Mouse (Mus musculus) liver, adult 2 months (tissue): ENCODE data around the gene Mypop. TPM values are rescaled to one million over a fixed set of nuclear protein-coding genes. Genes with fewer than 3 reads are reported as not detected.

Source experiments
- DNase-seq: peaks from one replicate; pipeline ENCODE4 v3.0.0-alpha.2; 2011; ENCODE audit warnings: low read depth, low spot score; ENCODE audit errors: extremely low read depth
- H3K27ac ChIP-seq: fragments of 200-500 bp; replicated peaks from 2 replicates; pipeline ENCODE4 v1.5.1; 2012; ENCODE audit warnings: low read depth, mild to moderate bottlenecking, control low read depth, inconsistent platforms, low read length; ENCODE audit not compliant: insufficient read depth
- H3K27me3 ChIP-seq: fragments of 200-500 bp; 2 replicates; pipeline ENCODE4 v1.6.1; 2012; ENCODE audit warnings: mild to moderate bottlenecking, moderate library complexity, low read length, inconsistent platforms; ENCODE audit not compliant: control insufficient read depth, insufficient read depth
- H3K36me3 ChIP-seq: fragments of 200-500 bp; 2 replicates; pipeline ENCODE4 v1.6.1; 2012; ENCODE audit warnings: low read length, inconsistent platforms; ENCODE audit not compliant: control insufficient read depth, insufficient read depth
- H3K4me1 ChIP-seq: fragments of 200-500 bp; 2 replicates; pipeline ENCODE4 v1.6.1; 2011; ENCODE audit warnings: low read length; ENCODE audit not compliant: control insufficient read depth, insufficient read depth
- H3K4me3 ChIP-seq: fragments of 200-500 bp; 2 replicates; pipeline ENCODE4 v1.5.1; 2011; ENCODE audit warnings: low read depth, mild to moderate bottlenecking, control low read depth, low read length, moderate library complexity; ENCODE audit not compliant: insufficient read depth
- H3K79me2 ChIP-seq: fragments of 200-500 bp; 2 replicates; pipeline ENCODE4 v1.6.1; 2012; ENCODE audit warnings: inconsistent platforms, mild to moderate bottlenecking, low read length, moderate library complexity; ENCODE audit not compliant: control insufficient read depth, insufficient read depth
- H3K9ac ChIP-seq: fragments of 200-500 bp; 2 replicates; pipeline ENCODE4 v1.6.1; 2012; ENCODE audit warnings: low read depth, mild to moderate bottlenecking, control low read depth, inconsistent platforms, low read length
- CTCF ChIP-seq: fragments of 200-500 bp; IDR thresholded peaks from 2 replicates; pipeline ENCODE4 v1.5.1; 2011; ENCODE audit warnings: low read depth, low read length, control low read depth
- POLR2A ChIP-seq: fragments of 200-500 bp; IDR thresholded peaks from 2 replicates; pipeline ENCODE4 v1.6.1; 2011; ENCODE audit warnings: low read length, control low read depth; ENCODE audit not compliant: insufficient read depth; ENCODE audit errors: extremely low read depth
- WGBS: fragments of 180-500 bp; shearing (Covaris S2); methylation state at CpG from one replicate; pipeline ENCODE4 v1.1.7; 2018; 5-methylcytosine and 5-hydroxymethylcytosine counted together
- polyA plus RNA-seq: library from polyadenylated mRNA; depleted of rRNA; stranded (reverse); fragments of >200 nt; gene quantifications from 2 replicates; pipeline ENCODE4 v1.2.3, GENCODE M21; 2012; rRNA removed
- total RNA-seq: library from RNA; depleted of rRNA; stranded (reverse); fragments of >200 nt; gene quantifications from 2 replicates; pipeline ENCODE4 v1.2.3, GENCODE M21; 2014; rRNA removed

The Mypop gene
- total RNA-seq (0.54 and 0.65 TPM in 2 replicates), polyA plus RNA-seq (2.7 and 3.1 TPM in 2 replicates)

GRCm38 (mm10) chr7:18990601-18991295 is at the start of gene Mypop:
Gene Mypop (plus strand): TSS chr7:18991245.
- Histone ChIP-seq H3K79me2 (no peaks in the 10 kb centered on the region), H3K4me1 (peaks cover 3% of the 10 kb centered on the region), H3K9ac (peak within 1 kb of the TSS; percentile 44), H3K4me3 (peak within 1 kb of the TSS; percentile 48), H3K27me3 (no peaks in the 10 kb centered on the region), H3K36me3 (no peaks in the 10 kb centered on the region), H3K27ac (no peak within 1 kb of the TSS)
- no peak for TF ChIP-seq POLR2A
- no peak for TF ChIP-seq CTCF
- peak; percentile 95 for DNase-seq
- 1% methylated on average over 37 of the region's 37 CpGs for WGBS

- Histone ChIP-seq H3K79me2 (no peaks in the 10 kb centered on the region), H3K4me1 (no peaks in the 10 kb centered on the region), H3K27me3 (peaks cover 5% of the 10 kb centered on the region; the same call in 1 of the 2 replicates), H3K36me3 (no peaks in the 10 kb centered on the region), H3K9ac (no peak overlapping the region), H3K27ac (no peak overlapping the region), H3K4me3 (no peak overlapping the region)
- TF ChIP-seq CTCF (no peak), POLR2A (no peak)
- no peak for DNase-seq
- 33% methylated on average over 1 of the region's 1 CpGs for WGBS
These were observed 48.7 kb upstream of the Mypop start for GRCm38 (mm10) chr7:18942376-18942775.

- 60% methylated on average over 9 of the region's 9 CpGs for WGBS
- no peaks in the 10 kb centered on the region for H3K79me2 ChIP-seq
These were observed 48.2 kb upstream of the Mypop start for GRCm38 (mm10) chr7:18942815-18943214.

GRCm38 (mm10) chr7:18948151-18948550 is 42.9 kb upstream of the Mypop start:
- no peak overlapping the region for H3K4me3 ChIP-seq
- no peak overlapping the region for H3K9ac ChIP-seq
- no peaks in the 10 kb centered on the region for H3K36me3 ChIP-seq
- WGBS: 64% methylated on average over 6 of the region's 6 CpGs
- DNase-seq: no peak
- peak overlapping the region; percentile 59 for H3K27ac ChIP-seq
- TF ChIP-seq CTCF (no peak), POLR2A (no peak)
- H3K27me3 ChIP-seq: peaks cover 2% of the 10 kb centered on the region; the same call in 1 of the 2 replicates
- H3K79me2 ChIP-seq: no peaks in the 10 kb centered on the region
- no peaks in the 10 kb centered on the region for H3K4me1 ChIP-seq

More at GRCm38 (mm10) chr7:18942815-18943214, 48.2 kb upstream of the Mypop start:
- Histone ChIP-seq H3K36me3 (no peaks in the 10 kb centered on the region), H3K9ac (no peak overlapping the region), H3K27me3 (peaks cover 5% of the 10 kb centered on the region; the same call in 1 of the 2 replicates), H3K27ac (no peak overlapping the region), H3K4me1 (no peaks in the 10 kb centered on the region), H3K4me3 (no peak overlapping the region)
- no peak for TF ChIP-seq CTCF
- TF ChIP-seq POLR2A: no peak
- DNase-seq: no peak

- DNase-seq: no peak
- 46% methylated on average over 12 of the region's 12 CpGs for WGBS
- Histone ChIP-seq H3K9ac (no peak overlapping the region), H3K27me3 (no peaks in the 10 kb centered on the region), H3K27ac (no peak overlapping the region), H3K79me2 (no peaks in the 10 kb centered on the region), H3K36me3 (no peaks in the 10 kb centered on the region), H3K4me1 (no peaks in the 10 kb centered on the region), H3K4me3 (no peak overlapping the region)
- TF ChIP-seq POLR2A (no peak), CTCF (no peak)
These were observed 41.1 kb upstream of the Mypop start for GRCm38 (mm10) chr7:18949781-18950522.
